Mouse (Mus musculus) gastrocnemius, postnatal 14 days (tissue): ENCODE data around the gene Tnk2. TPM values are rescaled to one million over a fixed set of nuclear protein-coding genes. Genes with fewer than 3 reads are reported as not detected.
A peak's percentile ranks its signal among the peaks of the same experiment; 100 is the strongest.

Source experiments
- DNase-seq: peaks from one replicate; pipeline ENCODE4 v3.0.0; 2021; ENCODE audit warnings: mixed read lengths
- intact Hi-C: fragments of 180-260 bp; cut with DNase I; formaldehyde crosslinking; loops from one replicate; pipeline ENCODE4 v1.15.1; 2025; ENCODE audit warnings: low total_unique reads
- total RNA-seq, 2 experiments: library from RNA; stranded (reverse); gene quantifications; 2 replicates each; pipeline ENCODE4 v1.2.3; 2021

The Tnk2 gene
- total RNA-seq, 2 experiments from 2014 or later, result 34.6 to 42.8 TPM

DNA sequence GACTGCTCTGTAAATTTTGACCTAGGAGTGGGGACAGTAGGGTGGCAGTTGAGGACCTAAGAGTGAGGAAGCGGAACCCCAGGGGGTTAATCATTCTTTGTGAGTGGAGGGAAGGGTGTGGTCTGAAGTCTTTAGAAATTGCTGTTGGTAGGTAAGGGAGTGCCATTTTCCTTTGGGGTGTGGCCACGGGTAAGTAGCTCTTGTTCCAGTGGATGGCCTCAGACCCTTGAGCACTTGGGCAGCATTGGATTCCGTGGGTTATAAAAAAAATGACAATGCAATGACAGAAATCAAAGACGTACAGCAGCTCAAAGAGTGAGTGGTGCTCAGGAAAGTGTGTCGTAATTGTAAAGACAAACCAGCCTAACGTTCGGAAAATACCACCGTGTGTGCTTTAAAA lies 12.6 kb downstream of the Tnk2 start:
- DNase-seq, result no peak
- intact Hi-C loops, result no loop called here

DNA sequence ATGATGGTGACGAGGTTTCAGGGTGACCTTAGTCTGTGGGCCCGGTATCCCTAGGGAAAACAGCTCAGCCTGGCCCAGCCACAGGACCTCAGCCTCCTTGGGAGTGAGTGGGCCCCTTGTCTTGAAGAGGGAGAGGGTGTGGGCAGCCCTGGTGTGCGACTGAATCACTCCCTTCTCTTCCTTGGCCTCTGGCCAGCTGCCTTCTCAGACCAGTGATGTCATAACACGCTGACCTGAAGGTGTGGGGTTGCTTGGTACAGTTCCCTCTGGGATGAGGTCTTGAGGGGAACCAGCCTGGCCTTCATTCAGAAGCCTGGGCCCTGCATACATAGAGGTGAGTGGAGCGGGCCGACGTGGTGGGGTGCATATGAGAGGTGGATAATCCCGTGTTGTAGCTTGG lies 13.1 kb downstream of the Tnk2 start:
- intact Hi-C loops, result no loop called here
- DNase-seq, result no peak

DNA sequence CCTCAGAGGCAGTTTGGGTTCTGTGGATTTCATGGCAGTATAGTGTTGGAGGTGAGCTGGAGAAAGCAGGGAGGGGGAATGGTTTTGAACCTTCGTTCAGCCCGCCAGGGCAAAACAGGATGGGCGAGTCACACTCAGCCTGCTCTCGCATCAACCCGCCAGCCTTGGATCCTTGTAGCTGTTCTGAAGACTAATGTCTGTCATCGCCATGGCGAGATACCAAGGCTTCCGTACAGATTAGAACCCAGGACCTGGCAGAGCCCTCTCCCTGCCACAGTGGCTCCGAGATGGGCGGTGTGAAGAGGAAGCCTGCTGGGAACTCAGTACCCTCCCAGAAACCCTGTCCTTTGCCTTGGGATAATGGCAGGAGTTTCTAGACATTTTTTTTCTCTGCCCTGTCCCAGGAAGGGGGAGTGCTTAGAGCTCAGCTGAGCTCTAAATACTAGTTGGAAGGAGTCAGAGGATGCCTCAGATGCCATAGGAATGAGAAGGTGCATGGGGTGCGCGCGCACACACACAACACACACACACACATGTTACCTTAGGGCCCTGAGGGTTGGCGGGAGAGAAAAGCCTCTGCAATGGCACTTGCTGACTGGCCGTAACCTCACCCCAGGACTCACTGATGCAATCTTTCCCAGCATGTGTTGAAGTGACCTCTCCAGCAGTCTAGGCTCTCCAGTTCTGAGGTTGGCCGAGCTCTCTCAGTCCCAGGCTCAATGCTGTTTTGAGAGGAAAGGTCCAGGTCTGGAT lies 14.0 kb downstream of the Tnk2 start:
- intact Hi-C loops, result loop anchor here (2.0 kb wide), 1 partner anchor 25 kb away; no protein-coding TSS in a partner anchor
- DNase-seq, result no peak

DNA sequence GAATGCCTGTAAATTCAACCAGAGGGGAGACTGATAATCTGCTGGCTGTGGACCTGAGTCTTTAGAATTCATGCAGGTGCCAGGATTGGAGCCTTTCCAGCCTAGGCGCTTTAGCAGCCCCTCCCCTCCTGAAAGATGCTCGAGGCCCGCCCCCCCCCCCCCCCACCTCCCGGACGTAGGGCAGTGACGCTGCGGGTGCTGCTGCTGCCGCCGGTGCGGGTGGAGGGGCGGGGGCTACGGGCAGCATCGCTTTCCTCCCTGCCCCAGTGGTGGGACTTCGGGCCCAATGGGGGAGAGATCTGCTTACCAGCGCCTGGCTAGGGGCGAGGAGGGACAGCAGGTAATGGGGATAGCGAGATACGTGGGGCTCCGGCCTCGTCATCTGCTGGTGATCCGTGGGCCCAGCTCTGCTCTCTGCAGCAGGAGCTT lies 15.1 kb downstream of the Tnk2 start:
- intact Hi-C loops, result loop anchor here (2.0 kb wide), 1 partner anchor 24 kb away; no protein-coding TSS in a partner anchor
- DNase-seq, result no peak

DNA sequence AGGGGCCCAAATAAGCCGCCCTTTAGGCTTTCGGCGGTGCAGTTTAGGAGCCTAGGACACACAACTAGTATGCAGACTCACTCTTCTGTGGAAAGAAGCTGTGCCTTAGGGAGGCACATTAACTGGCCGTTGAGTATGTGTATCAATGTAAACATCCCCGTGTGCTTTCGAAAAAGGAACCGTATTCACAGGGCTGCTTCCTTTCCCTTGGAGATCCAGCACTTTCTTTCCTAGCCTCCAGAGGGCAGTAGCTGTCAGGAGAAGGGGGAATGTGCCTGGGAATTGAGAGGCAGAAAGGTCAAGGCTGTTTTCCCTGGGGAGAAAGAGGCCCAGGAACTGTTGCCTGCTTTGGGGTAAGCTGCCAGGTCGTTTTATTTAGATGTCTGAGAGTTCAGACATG lies 15.7 kb downstream of the Tnk2 start:
- intact Hi-C loops, result loop anchor here (2.0 kb wide), 1 partner anchor 23 kb away; no protein-coding TSS in a partner anchor
- peak; percentile 63 for DNase-seq

DNA sequence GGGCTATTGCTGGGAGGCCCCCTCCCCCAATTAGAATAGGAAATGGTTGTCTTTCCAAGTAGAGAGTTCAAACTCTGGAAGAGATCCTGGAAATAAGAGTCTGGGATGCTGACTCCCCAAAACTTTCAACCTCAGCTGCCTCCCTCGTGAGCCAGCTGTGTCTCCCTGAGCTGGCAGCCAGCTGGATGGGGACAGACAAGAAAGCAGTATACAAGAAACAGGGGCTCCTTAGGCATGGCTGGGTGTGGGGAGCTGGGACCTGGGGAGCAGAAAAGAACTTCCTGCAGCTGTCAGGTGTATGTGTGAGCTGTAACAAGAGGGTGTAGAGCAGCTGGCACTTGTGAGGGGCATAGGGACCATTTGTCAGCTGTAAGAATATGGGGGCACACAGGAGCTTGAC lies 16.4 kb downstream of the Tnk2 start:
- intact Hi-C loops, result no loop called here
- no peak for DNase-seq

DNA sequence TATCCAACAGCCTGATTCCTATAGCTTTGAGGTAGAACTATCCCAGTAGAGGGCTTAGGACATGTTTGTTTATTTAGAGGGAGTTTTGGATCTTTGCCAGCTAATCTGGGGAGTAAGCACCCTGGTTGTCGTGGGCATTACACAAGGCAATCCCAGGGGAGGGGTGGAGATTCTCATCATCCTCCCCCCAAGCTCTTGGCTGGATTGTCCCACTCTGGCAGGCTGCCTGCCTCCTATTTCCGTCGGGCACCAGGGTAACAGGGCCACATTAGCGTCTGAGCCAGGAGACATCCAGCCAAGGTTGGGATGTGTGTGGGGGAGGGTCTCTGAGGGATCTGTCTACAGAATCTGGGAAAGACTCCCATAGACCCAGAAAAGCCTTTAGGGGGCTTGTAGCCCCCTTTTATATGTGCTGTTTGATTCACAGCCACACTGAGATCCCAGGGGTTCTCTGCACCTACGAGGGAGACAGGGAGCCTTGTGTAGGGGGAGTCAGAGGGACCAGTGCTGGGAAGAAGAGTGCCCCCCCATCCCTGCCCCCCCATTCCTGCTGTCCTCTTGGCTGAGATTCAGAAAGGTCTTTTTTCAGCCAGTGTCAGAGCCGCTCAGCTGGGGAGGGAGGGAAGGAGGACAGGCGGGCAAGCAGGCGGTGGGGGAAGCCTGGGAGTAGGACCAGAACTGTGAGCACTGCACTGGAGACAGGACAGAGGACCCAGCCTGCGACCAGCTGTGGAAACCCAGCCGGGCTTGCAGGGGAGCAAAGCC lies 17.1 kb downstream of the Tnk2 start:
- intact Hi-C loops, result no loop called here

DNA sequence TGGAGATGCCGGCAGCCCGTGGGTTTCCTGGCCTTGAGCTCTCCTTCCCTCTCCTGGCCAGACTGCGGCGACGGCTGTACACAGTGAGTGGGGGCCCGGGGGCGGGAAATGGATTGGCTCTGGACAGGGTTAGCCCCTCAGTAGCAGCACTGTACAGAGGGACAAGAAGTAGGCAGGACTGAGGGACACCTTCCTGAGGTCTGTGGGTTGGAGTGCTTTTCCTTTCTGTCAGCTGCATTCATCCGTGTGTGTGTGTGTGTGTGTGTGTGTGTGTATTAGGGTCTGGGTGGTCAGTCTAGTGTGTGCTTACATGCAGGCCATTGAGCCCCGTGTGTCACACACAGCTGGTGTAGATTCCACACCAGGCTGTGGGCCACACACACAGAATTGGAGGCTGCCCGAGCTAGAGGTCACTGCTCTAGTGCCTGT lies 17.8 kb downstream of the Tnk2 start:
- intact Hi-C loops, result no loop called here
- no peak for DNase-seq

More for the DNA sequence above, 17.1 kb downstream of the Tnk2 start:
- DNase-seq, result peak; percentile 78

DNA sequence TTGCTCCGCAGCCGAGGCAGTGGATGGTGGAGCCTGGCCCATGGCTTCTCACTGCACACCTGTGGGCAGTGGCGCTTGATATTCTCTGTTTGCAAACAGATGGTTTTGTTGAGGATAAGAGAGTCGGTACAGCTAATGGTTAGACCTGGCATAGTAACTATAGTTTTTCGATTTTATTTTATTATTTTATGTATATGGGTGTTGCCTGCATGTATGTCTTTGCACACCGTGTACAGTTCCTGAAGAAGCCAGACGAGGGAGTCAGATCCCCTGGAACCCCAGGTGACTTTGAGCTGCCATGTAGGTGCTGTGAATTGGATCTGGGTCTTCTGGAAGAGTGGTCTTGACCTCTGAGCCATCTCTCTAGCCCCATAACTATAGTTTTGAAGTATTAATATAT lies 18.7 kb downstream of the Tnk2 start:
- DNase-seq, result no peak
- intact Hi-C loops, result no loop called here

DNA sequence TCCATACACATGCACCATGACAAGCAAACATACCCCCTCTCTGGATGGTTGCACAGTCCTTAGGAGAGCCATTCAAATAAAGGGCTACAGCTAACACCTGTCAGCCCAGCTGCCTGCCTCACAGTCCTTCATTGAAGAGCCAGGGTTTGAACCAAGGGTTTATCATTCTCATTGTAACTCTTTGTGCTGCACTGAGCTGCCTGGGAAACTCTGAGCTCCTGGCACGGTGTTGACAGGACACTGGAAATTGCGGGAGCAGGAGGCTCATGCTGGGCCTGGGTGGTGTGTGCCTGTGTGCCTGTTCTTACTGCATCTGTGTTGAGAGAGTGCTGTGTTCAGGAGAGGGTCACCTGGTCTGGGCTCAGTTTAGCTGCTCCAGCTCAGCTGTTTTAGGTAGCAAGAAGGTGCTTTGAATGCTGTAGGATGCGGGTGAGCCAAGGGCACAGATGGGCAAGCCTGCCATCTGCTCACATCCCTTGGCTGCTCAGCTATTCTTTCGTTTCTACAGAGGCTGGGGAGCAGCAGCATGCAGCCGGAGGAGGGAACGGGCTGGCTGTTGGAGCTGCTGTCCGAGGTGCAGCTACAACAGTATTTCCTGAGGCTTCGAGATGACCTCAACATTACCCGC lies 19.7 kb downstream of the Tnk2 start:
- no peak for DNase-seq
- intact Hi-C loops, result no loop called here

DNA sequence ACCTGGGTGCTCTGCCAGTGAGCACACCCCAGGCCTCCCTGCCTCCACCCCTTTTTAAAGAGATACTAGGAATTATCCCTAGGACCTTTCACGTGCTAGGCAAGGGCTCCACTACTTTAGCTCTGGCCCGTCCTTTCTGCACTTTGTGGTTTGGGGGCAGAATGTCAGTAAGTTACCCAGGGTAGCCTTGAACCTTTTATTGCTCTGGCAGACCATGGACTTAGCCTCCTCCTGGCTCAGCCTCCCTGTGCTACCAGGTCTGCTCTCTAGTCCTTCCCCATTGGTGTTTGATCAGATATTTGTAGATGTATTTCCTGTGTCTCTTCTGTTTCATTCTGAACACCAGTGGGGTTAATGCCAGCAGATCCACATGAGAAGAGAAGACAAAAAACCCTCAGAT lies 20.5 kb downstream of the Tnk2 start:
- no peak for DNase-seq
- intact Hi-C loops, result no loop called here

DNA sequence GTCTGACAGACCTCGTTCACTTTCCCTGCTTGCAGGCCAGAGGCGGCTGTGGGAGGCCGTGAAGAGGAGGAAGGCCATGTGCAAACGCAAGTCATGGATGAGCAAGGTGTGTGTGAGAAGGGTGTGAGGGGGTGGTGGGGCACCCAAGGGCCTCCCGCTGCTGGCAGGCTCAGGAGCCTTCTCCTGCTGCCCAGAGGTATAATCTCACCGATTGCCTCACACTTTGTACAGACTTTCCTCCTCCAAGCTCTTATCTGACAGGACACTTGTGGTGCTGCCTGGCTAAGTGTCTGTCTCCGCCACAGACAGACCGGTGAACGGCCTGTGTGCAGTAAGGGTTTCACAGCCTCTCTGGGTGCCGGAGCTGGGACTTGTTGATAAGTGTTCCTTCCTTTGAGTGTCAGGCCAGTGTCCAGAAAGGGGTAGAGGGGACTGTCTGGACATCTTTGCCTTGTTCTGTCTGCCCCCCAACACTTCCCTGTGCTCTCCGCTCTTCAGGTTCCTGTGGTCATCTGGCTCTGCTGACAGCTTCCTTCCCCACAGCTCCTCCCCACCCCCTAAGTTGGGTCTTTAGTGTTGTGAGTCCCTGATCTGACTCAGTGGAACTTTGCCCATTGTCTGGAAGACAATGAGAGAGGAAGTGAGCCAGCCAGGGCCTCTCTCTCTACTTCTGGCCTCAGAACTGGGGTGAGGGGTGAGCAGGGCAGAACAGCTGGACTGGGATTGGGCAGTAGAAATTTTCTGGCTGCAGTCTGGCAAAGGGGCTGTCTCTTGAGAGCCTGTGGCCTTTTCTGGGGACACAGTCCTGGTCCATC lies 22.4 kb downstream of the Tnk2 start:
- no peak for DNase-seq
- intact Hi-C loops, result no loop called here

DNA sequence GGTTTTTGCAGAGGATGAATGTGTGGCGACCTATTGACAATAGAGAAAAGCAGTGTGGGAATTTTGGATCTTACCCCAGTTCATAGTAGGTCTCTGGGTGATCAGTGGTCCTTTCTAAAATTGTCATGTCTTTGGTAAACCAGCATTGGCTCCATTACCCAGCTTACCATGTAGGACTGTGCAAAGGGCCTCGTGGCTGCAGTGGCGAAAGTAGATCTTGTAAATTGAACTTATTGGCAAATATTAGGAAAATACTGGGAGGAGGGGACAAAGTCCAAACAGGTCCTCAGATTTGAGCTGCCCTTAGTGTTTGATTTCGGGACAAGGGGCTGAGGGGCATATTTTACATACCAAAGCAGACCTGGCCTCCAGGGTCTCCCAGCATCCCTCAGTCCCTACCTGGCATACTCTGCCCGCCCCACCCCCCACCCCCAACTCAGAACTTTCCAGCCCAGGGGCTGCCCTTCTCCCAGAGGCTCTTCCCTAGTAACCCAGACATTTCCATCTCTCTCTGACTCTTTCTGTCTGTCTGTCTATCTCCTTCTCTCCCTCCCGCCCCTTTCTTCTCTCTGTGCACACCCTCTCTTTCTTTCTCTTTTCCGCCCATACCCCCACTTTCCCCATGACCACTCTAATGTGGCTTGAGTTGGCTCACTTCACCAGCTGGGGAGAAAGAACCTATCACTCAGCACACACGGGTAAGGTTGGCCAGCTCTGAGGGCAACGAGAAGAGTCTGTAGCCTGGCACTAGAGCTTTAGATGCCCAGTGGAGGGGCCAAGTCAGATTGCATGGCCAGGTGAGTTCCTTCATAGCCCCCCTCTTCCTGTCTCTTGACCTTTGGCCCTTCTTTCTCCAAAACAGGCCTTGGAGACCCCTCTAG lies 23.2 kb downstream of the Tnk2 start:
- DNase-seq, result no peak
- intact Hi-C loops, result no loop called here

DNA sequence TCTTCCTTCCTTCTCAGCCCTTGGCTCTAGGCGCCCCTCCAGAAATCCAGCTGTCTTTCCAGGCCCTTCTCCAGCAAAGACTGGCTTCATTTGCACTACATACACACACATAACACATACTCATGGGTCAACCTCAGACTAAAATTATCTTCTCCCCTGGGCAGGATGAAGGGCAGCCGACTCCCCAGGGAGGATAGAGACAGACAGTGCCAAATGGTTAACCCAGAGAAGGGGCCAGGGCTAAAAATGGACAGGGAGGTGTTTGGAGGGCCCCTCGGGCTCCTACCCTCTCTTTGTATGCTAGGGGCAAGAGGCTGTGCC lies 23.8 kb downstream of the Tnk2 start:
- intact Hi-C loops, result no loop called here

DNA sequence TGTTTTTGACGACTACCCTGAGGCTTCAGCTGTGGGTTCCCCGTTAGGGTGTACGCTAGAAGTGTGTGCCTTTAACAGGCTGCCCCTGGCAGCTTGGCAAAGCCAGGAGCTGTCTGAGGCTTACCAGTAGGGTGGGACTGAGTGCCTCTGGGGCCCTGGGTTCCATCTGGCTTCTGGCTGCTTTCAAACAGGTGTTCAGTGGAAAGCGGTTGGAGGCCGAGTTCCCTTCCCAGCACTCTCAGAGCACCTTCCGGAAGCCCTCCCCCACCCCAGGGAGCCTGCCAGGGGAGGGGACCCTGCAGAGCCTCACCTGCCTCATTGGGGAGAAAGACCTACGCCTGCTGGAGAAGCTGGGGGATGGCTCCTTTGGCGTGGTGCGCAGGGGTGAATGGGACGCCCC lies 24.4 kb downstream of the Tnk2 start:
- no peak for DNase-seq
- intact Hi-C loops, result no loop called here

More for the DNA sequence above, 23.8 kb downstream of the Tnk2 start:
- no peak for DNase-seq

DNA sequence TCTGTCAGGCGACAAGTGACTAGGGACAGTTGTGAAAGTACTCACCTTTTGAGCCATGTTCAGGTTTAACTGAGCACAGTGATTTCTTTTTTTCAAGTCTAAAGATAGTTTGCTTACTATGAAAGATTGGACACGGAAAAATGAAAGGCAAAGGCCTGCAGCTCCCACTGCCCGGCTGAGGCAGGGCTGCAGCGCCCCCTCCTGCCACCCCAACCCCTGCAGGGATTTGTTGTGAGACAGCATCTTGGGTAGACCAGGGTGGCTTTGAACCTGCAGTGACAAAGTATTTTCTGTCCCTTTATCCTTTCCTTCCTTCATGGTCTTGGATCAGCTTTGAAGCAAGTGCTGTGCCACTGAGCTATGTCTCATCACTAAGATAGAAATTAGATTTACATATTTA lies 24.8 kb downstream of the Tnk2 start:
- intact Hi-C loops, result no loop called here
- no peak for DNase-seq

DNA sequence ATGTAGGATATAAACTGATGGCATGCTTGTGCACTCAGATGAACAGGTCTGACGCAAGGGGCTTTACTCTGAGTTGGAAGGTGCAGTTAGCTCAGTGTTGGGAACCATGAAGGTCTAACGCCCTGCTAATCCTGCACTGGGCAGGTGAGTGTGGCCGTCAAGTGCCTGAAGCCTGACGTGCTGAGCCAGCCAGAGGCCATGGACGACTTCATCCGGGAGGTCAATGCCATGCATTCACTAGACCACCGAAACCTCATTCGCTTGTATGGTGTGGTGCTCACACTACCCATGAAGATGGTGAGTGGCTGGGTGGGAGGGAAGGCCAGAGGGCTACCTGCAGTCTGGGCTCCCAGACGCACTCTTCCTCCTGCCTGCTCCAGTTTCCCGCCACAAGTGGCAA lies 25.6 kb downstream of the Tnk2 start:
- intact Hi-C loops, result no loop called here
- DNase-seq, result no peak

DNA sequence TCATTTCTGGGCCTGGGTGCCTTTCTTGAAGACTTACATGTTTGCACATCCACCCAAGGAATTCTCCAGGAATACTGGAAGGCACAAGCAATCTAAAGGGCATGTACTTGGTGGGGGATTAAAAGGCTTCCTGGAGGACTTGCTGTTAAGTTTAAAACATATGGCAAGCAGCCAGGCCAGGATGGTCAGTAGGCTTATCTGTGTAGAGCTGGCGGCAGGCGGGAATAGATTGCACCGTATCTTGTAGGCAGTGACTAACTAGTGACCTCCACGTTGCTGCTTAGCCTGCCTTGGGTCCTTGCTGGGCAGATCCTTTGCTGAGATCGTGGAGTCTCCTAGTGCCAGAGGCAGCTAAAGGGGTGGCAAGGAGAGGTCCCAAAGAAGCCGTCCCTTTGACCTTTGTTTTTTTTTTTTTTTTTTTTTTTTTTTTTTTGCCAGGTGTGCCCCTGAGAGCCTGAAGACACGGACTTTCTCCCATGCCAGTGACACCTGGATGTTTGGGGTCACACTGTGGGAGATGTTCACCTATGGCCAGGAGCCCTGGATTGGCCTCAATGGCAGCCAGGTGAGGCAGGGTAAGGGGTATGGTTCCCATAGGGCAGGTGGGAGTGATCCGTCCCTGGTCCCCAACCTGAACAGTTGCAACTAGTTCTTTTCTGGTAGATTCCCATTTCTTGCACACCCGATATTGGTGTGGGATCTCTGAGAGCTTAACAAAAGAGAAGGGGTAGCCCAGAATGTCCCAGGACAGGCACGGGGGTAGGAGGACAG lies 26.9 kb downstream of the Tnk2 start:
- intact Hi-C loops, result no loop called here
- no peak for DNase-seq
